Mouse (Mus musculus): ENCODE data around the gene Olfr933.

Olfr933 gene

GRCm38 (mm10) chr9:38972013-38972412, at the start of gene Olfr933:
TSS of gene Olfr933 (plus strand) at chr9:38972313.
- DNase-seq (ENCODE audit: low spot score in 2 of 2) = no peak

GRCm38 (mm10) chr9:38929509-38929908, 42.6 kb upstream of the Olfr933 start, which contains the start of gene Olfr930:
TSS of gene Olfr930 (plus strand) at chr9:38929809.
- no peak for DNase-seq (ENCODE audit: low spot score in 2 of 2)

- peak in 1 of 2 experiments; percentile 30 for DNase-seq (ENCODE audit: low spot score in 2 of 2)
Measured at GRCm38 (mm10) chr9:38953401-38954123, 18.6 kb upstream of the Olfr933 start.

- DNase-seq (ENCODE audit: low spot score in 2 of 2) = no peak
Measured at GRCm38 (mm10) chr9:38954124-38954416, 18.0 kb upstream of the Olfr933 start.

- DNase-seq (ENCODE audit: low spot score in 2 of 2) = no peak
Measured at GRCm38 (mm10) chr9:38988215-38988614, 16.1 kb downstream of the Olfr933 start, which contains the start of gene Olfr934. TSS of gene Olfr934 (minus strand) at chr9:38988315.

- no peak for DNase-seq (ENCODE audit: low spot score in 2 of 2)
Measured at GRCm38 (mm10) chr9:38999583-38999982, 27.5 kb downstream of the Olfr933 start, which contains the start of gene Olfr935. TSS of gene Olfr935 (minus strand) at chr9:38999683.

- DNase-seq (ENCODE audit: low spot score in 2 of 2) = no peak
Measured at GRCm38 (mm10) chr9:39023277-39023676, 51.2 kb downstream of the Olfr933 start, which contains the start of gene Olfr146. TSS of gene Olfr146 (minus strand) at chr9:39023377.

Data from right cerebral cortex, postnatal 36 days (tissue).